In genomic region chr19:43627345-43627744, GRCm38 (mm10) we compare ENCODE assay signal across 26 mouse cellular contexts. TPM values are rescaled to one million over a fixed set of nuclear protein-coding genes. Genes with fewer than 3 reads are reported as not detected.
DNase-seq lines count a peak whose midpoint lies in the region; ATAC-seq and TF ChIP-seq lines count a peak whose summit lies in the region.
"Had no signal": no experiment of that assay in that cellular context is flagged by ENCODE, and none has a peak within 500 bp of the region (broad histone marks: within the 10 kb centered on the region; RNA-seq: fewer than 3 reads in every experiment).

No protein-coding gene starts in this region.

- H3K79me2 ChIP-seq in CH12.LX (replicated peaks; ENCODE audit: control insufficient read depth, extremely low read depth, insufficient read depth, poor library complexity, severe bottlenecking) = no peaks in the 10 kb centered on the region

- TF ChIP-seq POLR2A in CH12.LX (IDR thresholded peaks at IDR 0.05; ENCODE audit: low read depth, low read length) = no peak

- peak; percentile 35; the same call in 1 of the 2 replicates for TF ChIP-seq CTCF in kidney, postnatal 0 days (IDR thresholded peaks at IDR 0.05; ENCODE audit: low read depth)
- peak; percentile 8 to 52; a peak in 2 of 4 replicates for TF ChIP-seq CTCF in CH12.LX (conservative IDR thresholded peaks at IDR 0.05 in 1 of 2, IDR thresholded peaks at IDR 0.05 in 1 of 2; ENCODE audit: low read depth in 2 of 2, low read length in 2 of 2)

- dilution Hi-C loops in CH12.LX (cut with MboI; ENCODE audit: extremely low pct_ligation_motif_present, extremely low pct_unique_long_range_greater_than_20kb, low sequenced_read_pairs) = no loop called here

- in situ Hi-C loops in CH12.LX (cut with MboI; ENCODE audit: low pct_ligation_motif_present, low pct_unique_long_range_greater_than_20kb, low sequenced_read_pairs) = loop anchor here (5.0 to 10.0 kb wide), 3 partner anchors 35 to 103 kb away; partner anchors contain the start of gene Got1

- DNase-seq in kidney, postnatal 0 days (ENCODE audit: low spot score) = no peak
- DNase-seq in kidney, postnatal 36 days = no peak
- DNase-seq in 416B (ENCODE audit: low read depth) (peak; percentile 37), CH12.LX (ENCODE audit: extremely low read depth) (no peak), R1 (ENCODE audit: low read depth, low spot score) (peak; percentile 75)
- DNase-seq in layer of hippocampus, postnatal 10 days (ENCODE audit: low spot score in 2 of 2) = no peak
- DNase-seq in right cerebral cortex, postnatal 4 days = no peak
- DNase-seq: adrenal gland, postnatal 10 days; cerebellum, adult 11-12 months; cerebellum, postnatal 25 days; heart, adult 18-20 months; kidney, adult 8-10 months; kidney, postnatal 25 days; liver, embryonic 13.5 days; lung, postnatal 14 days; right cerebral cortex, postnatal 14 days had no signal

- no peak overlapping the region for H3K9ac ChIP-seq in kidney, postnatal 0 days (ENCODE audit: low read depth, low read length)
- H3K9ac ChIP-seq in CH12.LX (ENCODE audit: insufficient read depth, low read depth) = no peak overlapping the region
- H3K9ac ChIP-seq: embryonic facial prominence, embryonic 15.5 days; liver, embryonic 13.5 days; midbrain, embryonic 15.5 days had no signal

- H3K36me3 ChIP-seq in kidney, postnatal 0 days (ENCODE audit: insufficient read depth, low read length) = no peaks in the 10 kb centered on the region
- no peaks in the 10 kb centered on the region for H3K36me3 ChIP-seq in CH12.LX (replicated peaks in 1 of 2; ENCODE audit: control insufficient read depth in 1 of 2, insufficient read depth in 1 of 2, low read length in 1 of 2)
- H3K36me3 ChIP-seq: embryonic facial prominence, embryonic 15.5 days; forebrain, embryonic 10.5 days; liver, embryonic 13.5 days; midbrain, embryonic 15.5 days had no signal

- H3K27me3 ChIP-seq in kidney, postnatal 0 days (ENCODE audit: insufficient read depth, low read length) = peaks cover 14% of the 10 kb centered on the region
- H3K27me3 ChIP-seq in CH12.LX (replicated peaks) = no peaks in the 10 kb centered on the region

- no peak for TF ChIP-seq EP300 in CH12.LX (IDR thresholded peaks at IDR 0.05; ENCODE audit: low read length)

- WGBS in kidney, postnatal 0 days = 93% methylated on average over 3 of the region's 3 CpGs

- ATAC-seq in kidney, postnatal 0 days (replicated peaks; ENCODE audit: low FRiP score, low read depth) = no peak
- ATAC-seq: activated CD4-positive, CD25-positive, alpha-beta regulatory T cell, adult 4 months; midbrain, embryonic 15.5 days had no signal

- no peak overlapping the region for H3K4me2 ChIP-seq in kidney, postnatal 0 days (ENCODE audit: low read length)
- no peak overlapping the region for H3K4me2 ChIP-seq in CH12.LX (ENCODE audit: insufficient read depth, low read depth, poor library complexity, severe bottlenecking)
- H3K4me2 ChIP-seq: embryonic facial prominence, embryonic 15.5 days; liver, embryonic 13.5 days; midbrain, embryonic 15.5 days had no signal

- no peaks in the 10 kb centered on the region for H3K9me3 ChIP-seq in kidney, postnatal 0 days (replicated peaks; ENCODE audit: low read length)
- no peaks in the 10 kb centered on the region for H3K9me3 ChIP-seq in CH12.LX (replicated peaks; ENCODE audit: low read length)
- H3K9me3 ChIP-seq: embryonic facial prominence, embryonic 15.5 days; forebrain, embryonic 10.5 days; liver, embryonic 13.5 days; megakaryocyte, embryonic 14.5 days; midbrain, embryonic 15.5 days had no signal

- no peak overlapping the region for H3K27ac ChIP-seq in kidney, postnatal 0 days
- no peak overlapping the region for H3K27ac ChIP-seq in CH12.LX (ENCODE audit: insufficient read depth, low read depth)
- H3K27ac ChIP-seq: embryonic facial prominence, embryonic 15.5 days; forebrain, embryonic 10.5 days; liver, embryonic 13.5 days; midbrain, embryonic 15.5 days had no signal

- no peaks in the 10 kb centered on the region for H3K4me1 ChIP-seq in kidney, postnatal 0 days (replicated peaks; ENCODE audit: insufficient read depth, low read length)
- peaks cover 12 to 37% of the 10 kb centered on the region in 2 experiments for H3K4me1 ChIP-seq in CH12.LX (ENCODE audit: control insufficient read depth in 1 of 2, insufficient read depth in 2 of 2)
- H3K4me1 ChIP-seq: embryonic facial prominence, embryonic 15.5 days; midbrain, embryonic 15.5 days had no signal

- no peak; the same call in none of the 2 replicates for TF ChIP-seq RAD21 in CH12.LX (IDR thresholded peaks at IDR 0.05; ENCODE audit: low read depth, low read length)

- no peak overlapping the region for H3K4me3 ChIP-seq in kidney, postnatal 0 days (replicated peaks; ENCODE audit: low read depth, low read length)
- H3K4me3 ChIP-seq in CH12.LX (replicated peaks in 1 of 3; ENCODE audit: low read depth in 2 of 3, low read length in 2 of 3, poor library complexity in 1 of 3) = no peak overlapping the region
- H3K4me3 ChIP-seq: embryonic facial prominence, embryonic 15.5 days; forebrain, embryonic 10.5 days; liver, embryonic 13.5 days; megakaryocyte, embryonic 14.5 days; midbrain, embryonic 15.5 days had no signal

TF ChIP-seq in CH12.LX, 34 proteins besides CTCF, POLR2A, EP300 and RAD21:
- TF ChIP-seq MXI1 (IDR thresholded peaks at IDR 0.05; ENCODE audit: low read depth, low read length) = no peak
- TF ChIP-seq MAX (IDR thresholded peaks at IDR 0.05; ENCODE audit: low read length) = no peak
- TF ChIP-seq ZNF384 (IDR thresholded peaks at IDR 0.05; ENCODE audit: low read depth, low read length) = no peak
- no peak for TF ChIP-seq POLR2AphosphoS2 (IDR thresholded peaks at IDR 0.05; ENCODE audit: low read depth, low read length)
- no peak for TF ChIP-seq MEF2A (IDR thresholded peaks at IDR 0.05; ENCODE audit: borderline replicate concordance, low read depth, low read length)
- no peak for TF ChIP-seq E2F4 (IDR thresholded peaks at IDR 0.05; ENCODE audit: insufficient replicate concordance, low read depth, low read length)
- TF ChIP-seq USF1 (IDR thresholded peaks at IDR 0.05; ENCODE audit: low read depth, low read length) = no peak
- no peak for TF ChIP-seq NELFE (IDR thresholded peaks at IDR 0.05; ENCODE audit: low read depth, low read length)
- TF ChIP-seq PAX5 (IDR thresholded peaks at IDR 0.05; ENCODE audit: low read length) = no peak
- no peak for TF ChIP-seq CHD1 (IDR thresholded peaks at IDR 0.05; ENCODE audit: low read depth, low read length)
- TF ChIP-seq ETS1 (conservative IDR thresholded peaks at IDR 0.05; ENCODE audit: low read depth, low read length) = no peak
- no peak for TF ChIP-seq KAT2A (IDR thresholded peaks at IDR 0.05; ENCODE audit: insufficient replicate concordance, low read length)
- no peak for TF ChIP-seq SMC3 (IDR thresholded peaks at IDR 0.05; ENCODE audit: low read depth, low read length)
- no peak for TF ChIP-seq JUND (conservative IDR thresholded peaks at IDR 0.05; ENCODE audit: low read depth, low read length)
- no peak for TF ChIP-seq BHLHE40 (IDR thresholded peaks at IDR 0.05; ENCODE audit: low read depth, low read length)
- TF ChIP-seq CHD2 (IDR thresholded peaks at IDR 0.05; ENCODE audit: low read length) = no peak
- TF ChIP-seq ZKSCAN1 (IDR thresholded peaks at IDR 0.05; ENCODE audit: borderline replicate concordance, low read depth, low read length) = no peak
- TF ChIP-seq JUN (IDR thresholded peaks at IDR 0.05; ENCODE audit: insufficient read depth, low read depth, low read length) = no peak
- no peak for TF ChIP-seq MAFK (IDR thresholded peaks at IDR 0.05; ENCODE audit: insufficient replicate concordance, low read length)

RNA-seq across cellular contexts. Expression of gene Nkx2-3, which starts 15.2 kb away (rescaled TPM):
- polyA plus RNA-seq in kidney, postnatal 0 days (2015; fragmentation: Nextera tagmentation; extraction: Ambion mirVana) = not detected in 2 replicates
- not detected in 2 replicates for total RNA-seq in CH12.LX (2012; rRNA removed)
- not detected in 2 replicates for total RNA-seq in CH12.LX (2014; rRNA removed)
- 0.15 TPM in 1 of 2 replicates, not detected in the other for polyA plus RNA-seq in CH12.LX (2012; ENCODE audit: insufficient read length, low read depth)
- total RNA-seq in layer of hippocampus, postnatal 10 days (2021) = not detected
- total RNA-seq: gastrocnemius, adult 8-10 months; heart, adult 18-20 months; layer of hippocampus, postnatal 14 days; neutrophil, adult 5-6 weeks had no signal
- polyA plus RNA-seq: activated CD4-positive, CD25-positive, alpha-beta regulatory T cell, adult 4 months; heart, embryonic 14.5 days; limb, embryonic 11.5 days had no signal

RNA-seq across cellular contexts. Expression of gene Slc25a28, which starts 47.3 kb away (rescaled TPM):
- polyA plus RNA-seq in kidney, postnatal 0 days (2015; fragmentation: Nextera tagmentation; extraction: Ambion mirVana) = 13.5 and 17.1 TPM in 2 replicates
- total RNA-seq in CH12.LX (2012; rRNA removed) (33.0 and 35.2 TPM in 2 replicates), CH12.LX (2014; rRNA removed) (37.8 and 41.5 TPM in 2 replicates)
- 42.8 and 48.1 TPM in 2 replicates for polyA plus RNA-seq in CH12.LX (2012; ENCODE audit: insufficient read length, low read depth)
- 10 to 100 TPM; 36.2 to 40.2 TPM for total RNA-seq in layer of hippocampus, postnatal 10 days (2021)

Comparison
In these comparisons a context has a peak if more than half of its experiments do, and no peak if none do; other contexts are left out.
1. DNase-seq: peak in 416B (single experiment) and R1 (single experiment); none in kidney, postnatal 0 days (single experiment), kidney, postnatal 36 days (0 of 2), CH12.LX (single experiment), layer of hippocampus, postnatal 10 days (0 of 2) and right cerebral cortex, postnatal 4 days (single experiment).